Mouse (Mus musculus) adrenal gland, postnatal 25 days (tissue): ENCODE results near the gene Spen. TPM values are rescaled to one million over a fixed set of nuclear protein-coding genes. Genes with fewer than 3 reads are reported as not detected.

ENCODE experiments used
- DNase-seq: peaks from one replicate; pipeline ENCODE4 v3.0.0; 2021; ENCODE audit warnings: mixed read lengths
- total RNA-seq: library from RNA; stranded (reverse); gene quantifications from 2 replicates; pipeline ENCODE4 v1.2.3, GENCODE M21; 2021

Spen gene
- total RNA-seq, 1 experiment from 2014 or later = 79.4 TPM

DNA sequence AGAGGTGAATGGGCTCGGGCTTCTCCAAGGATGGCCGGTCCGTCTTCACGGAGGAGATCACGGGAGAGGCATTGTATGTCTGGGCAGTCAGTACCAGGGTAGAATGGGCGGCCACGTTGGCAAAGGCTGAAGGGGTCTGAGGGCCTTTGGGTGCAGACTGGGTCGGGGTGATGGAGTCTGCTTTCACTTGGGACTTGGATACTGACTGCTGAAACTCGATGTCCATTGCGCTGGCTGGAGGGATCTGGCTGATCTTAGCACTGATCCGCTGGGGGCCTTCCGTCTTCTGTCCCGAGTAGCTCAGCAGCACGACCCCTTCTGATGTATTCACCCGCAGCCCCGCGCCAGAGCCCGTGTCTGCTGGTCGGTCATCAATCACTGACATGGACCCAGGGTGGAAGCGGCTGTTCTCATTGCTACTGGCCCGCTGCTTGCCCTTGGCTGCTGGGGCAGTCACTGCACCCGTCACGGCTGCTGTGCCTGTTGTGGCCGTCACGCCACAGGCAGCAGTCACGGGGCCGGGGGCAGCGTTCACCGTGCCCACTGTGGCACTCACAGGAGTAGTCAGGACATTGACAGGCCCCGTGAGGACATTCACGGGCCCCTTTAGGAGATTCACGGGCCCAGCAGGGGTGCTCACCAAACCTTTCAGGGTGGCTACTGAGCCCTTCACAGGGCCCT lies 65.6 kb downstream of the Spen start:
- no peak for DNase-seq

DNA sequence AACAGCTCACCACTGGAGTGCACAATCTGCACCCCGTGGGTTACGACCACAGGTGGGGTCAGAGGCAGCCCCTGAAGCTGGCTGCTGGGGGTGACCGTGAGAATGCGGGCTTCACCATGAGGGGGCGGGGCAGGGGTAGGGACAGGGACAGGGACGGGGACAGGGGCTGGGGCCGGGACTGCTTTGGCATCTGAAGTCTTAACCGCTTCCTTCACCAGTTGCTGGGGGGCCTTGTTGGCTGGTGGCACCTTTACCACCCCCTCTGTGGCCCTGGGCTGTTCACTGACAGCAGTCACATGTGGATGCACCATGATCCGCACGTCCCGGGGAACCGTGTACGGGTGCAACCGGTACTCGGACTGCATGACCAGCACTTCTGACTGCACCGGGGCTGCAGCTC lies 66.9 kb downstream of the Spen start:
- no peak for DNase-seq

DNA sequence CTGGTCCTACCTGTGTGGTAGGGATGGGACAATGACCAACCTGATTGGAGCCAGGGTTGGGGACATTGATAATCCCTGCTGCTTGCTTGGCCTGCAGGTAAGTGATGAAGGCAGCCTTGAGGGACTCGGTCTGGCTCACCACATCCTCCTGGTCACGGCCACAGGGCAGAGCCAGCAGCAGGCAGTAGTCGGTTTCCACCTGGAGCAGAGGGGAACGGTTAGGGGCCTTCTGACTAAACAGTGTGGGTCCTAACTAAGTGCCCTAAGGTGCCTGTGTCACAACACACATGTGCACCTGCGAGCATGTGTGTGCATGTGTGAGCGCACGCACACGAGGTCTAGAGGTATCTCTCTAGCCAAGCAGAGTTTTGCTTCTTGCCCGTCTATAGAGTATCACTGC lies 69.1 kb downstream of the Spen start:
- DNase-seq = no peak

DNA sequence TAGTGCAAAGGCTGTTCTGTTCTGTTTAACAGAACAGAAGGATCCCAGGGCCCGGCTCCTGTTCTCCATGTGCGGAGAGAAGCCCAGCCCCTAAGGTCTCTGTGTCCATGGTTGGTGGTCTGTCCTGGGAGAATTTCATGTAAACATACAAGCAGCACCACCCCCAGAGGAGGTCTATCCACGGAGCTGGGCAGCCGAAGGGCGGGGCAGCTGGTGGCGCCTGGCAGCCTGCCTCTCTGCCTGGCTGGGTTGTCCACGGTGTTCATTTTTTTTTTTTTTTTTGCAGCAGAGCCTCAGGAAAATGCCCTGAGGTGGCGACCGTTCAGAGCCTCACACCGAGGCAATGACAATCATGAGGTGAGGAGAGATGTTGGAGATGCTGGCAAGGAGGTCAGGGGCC lies 69.8 kb downstream of the Spen start:
- DNase-seq = no peak

DNA sequence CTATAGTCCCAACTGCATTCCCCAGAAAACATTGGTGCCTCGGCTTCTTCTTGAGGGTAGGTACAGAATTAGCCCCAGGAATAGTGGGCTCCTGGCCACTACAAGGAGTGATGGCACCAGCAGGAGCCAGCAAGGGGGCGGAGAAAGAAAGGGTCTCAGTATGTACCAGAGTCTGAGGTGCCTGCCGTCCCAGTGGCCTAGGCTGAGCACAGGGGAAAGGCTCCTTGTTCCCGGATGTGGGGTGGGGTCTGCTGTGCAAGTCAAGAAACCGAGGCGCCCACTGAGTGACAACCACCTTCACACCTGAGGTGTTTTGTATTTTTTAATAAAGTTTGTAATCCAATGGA lies 70.8 kb downstream of the Spen start:
- DNase-seq = no peak

DNA sequence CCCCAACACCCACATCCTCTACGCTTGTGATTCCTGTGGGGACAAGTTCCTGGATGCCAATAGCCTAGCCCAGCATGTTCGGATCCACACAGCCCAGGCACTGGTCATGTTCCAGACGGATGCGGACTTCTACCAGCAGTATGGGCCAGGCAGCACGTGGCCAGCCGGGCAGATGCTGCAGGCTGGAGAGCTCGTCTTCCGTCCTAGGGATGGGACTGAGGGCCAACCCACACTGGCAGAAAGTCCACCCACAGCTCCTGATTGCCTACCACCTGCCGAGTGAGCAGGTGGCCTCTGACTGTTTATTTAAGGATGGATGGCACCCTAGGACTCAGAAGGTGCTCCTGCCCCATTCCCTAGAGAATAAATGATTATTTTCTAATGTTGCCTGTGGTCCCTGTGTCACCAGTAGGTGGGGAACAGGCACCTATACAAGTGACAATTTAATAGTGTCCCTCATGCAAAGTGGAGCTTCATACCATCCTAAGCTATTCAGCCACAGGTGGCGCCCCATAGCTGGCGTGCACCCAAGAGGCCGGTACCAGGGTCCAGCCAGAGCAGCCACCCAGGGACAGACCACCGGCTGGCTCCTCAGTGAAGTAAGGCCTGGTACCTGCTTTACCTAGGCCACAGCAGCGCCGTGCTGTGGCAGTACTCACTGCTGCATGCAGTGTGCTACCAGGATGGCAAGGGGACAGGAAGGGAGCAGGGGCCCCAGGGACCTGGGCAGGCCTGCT lies 71.4 kb downstream of the Spen start:
- DNase-seq = no peak

DNA sequence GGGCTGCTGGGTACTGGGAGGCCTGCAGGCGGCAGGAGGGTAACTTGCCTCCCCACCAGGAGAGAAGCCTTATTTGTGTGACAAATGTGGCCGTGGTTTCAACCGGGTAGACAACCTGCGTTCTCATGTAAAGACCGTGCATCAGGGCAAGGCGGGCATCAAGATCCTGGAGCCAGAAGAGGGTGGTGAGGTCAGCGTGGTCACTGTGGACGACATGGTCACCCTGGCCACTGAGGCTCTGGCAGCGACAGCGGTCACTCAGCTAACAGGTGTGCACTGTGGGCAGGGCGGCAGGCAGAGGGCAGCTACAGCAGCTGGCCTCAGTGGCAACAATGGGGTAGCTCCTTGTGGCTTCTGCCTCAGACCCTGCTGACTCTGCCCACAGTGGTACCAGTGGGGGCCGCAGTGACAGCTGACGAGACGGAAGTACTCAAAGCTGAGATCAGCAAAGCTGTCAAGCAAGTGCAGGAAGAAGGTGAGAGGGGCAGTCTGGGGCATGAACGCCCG lies 72.1 kb downstream of the Spen start:
- no peak for DNase-seq

DNA sequence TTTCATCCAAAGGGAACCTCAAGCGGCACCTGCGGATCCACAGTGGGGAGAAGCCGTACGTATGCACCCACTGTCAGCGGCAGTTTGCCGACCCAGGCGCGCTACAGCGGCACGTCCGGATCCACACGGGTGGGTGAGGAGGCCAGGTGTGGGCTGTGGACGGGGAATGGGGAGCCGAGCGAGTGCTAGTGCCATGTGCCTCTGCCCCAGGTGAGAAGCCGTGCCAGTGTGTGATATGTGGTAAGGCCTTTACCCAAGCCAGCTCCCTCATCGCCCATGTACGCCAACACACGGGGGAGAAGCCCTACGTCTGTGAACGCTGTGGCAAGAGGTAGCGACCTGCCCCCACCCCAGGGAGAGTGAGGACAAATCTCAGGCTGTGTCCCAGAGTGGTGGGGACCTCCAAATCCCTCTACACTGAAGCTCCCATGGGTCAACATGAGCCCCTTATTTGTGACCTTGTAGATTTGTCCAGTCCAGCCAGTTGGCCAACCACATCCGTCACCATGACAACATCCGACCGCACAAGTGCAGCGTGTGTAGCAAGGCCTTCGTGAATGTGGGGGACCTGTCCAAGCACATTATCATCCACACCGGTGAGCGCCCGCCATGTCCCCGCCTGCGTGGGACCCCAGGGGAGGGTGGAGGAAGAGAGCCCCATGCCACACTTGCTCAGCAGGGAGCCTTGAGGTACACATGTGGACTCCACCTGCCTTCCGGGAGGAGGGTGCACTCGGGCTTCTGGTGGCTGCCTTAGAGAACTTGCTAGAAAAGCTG lies 72.7 kb downstream of the Spen start:
- DNase-seq = no peak

DNA sequence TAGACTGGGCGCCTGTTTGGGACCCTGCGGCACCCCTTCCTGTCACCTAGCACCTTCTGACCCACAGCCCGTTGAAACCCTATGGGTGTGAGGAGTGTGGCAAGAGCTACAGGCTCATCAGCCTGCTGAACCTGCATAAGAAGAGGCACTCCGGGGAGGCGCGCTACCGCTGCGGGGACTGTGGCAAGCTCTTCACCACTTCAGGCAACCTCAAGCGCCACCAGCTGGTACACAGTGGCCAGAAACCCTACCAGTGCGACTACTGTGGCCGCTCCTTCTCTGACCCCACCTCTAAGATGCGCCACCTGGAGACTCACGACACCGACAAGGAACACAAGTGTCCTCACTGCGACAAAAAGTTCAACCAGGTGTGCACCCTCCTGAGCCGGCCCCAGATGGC lies 73.7 kb downstream of the Spen start:
- no peak for DNase-seq

DNA sequence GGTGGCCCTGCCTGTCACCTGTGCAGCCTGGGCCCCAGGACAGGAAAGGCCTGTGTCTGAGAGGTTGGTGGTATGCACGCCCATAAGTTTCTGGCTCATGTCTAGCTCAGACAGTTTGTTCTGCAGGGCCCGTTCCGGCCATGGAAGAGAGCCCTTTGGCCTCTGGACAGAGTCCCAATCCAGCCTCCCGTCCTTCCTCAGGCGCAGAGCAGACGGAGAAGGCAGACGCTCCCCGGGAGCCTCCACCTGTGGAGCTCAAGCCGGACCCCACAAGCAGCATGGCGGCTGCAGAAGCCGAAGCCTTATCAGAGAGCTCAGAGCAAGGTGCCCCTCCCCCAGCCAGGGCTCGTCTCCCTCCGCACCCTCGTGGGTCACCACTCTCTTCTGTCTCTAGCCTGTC lies 74.9 kb downstream of the Spen start:
- no peak for DNase-seq

DNA sequence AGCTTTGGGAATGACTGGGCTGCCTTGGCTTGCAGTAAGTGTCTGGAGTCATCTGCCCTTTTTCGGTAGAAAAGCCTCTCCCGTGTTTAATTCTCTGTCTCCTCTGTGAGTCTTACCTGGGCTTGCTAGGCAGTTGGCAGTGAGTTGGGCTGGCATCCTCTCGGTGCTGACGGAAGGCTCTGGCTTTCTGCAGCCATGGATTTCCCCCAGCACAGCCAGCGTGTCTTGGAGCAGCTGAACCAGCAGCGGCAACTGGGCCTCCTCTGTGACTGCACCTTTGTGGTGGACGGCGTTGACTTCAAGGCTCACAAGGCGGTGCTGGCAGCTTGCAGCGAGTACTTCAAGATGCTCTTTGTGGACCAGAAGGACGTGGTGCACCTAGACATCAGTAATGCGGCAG lies 76.8 kb downstream of the Spen start:
- DNase-seq = no peak

DNA sequence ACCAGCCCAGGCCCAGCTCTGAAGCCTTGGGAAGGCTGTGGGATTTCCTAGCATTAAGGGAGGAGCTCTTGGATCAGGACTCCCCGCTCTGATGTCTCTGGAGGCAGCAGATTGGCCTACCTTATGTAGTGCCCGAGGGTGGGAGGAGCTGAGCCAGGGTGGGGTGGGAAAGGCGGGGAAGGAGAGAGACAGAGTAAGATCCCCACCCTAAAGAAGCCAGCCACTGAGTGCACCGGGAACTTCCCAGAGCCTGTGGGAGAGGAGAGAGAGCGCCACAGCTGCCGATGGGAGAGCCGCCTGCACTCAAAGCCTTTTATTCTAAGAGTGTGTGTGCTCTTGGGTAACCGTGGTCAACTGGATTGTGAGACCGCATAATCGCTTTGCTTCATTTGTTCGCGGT lies 77.3 kb downstream of the Spen start:
- DNase-seq = no peak

DNA sequence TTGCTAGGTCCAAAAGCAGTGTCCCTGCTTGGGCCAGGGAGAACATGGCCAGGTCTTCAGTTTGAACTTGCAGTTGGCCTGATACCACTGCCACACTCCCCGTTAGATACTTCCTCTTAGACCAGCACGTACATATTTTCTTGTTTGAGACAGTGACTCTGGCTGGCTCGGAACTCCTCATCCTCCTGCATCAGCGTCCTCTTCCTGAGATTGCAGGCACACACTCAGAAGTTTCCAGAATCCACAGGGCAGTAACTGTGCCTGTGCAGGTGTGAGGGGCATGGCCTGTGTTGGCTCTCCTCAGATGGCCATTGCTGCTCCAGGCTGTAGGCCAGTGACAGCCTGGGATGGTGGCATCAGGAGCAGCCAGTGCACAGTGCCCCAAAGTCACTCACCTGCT lies 77.9 kb downstream of the Spen start:
- no peak for DNase-seq

DNA sequence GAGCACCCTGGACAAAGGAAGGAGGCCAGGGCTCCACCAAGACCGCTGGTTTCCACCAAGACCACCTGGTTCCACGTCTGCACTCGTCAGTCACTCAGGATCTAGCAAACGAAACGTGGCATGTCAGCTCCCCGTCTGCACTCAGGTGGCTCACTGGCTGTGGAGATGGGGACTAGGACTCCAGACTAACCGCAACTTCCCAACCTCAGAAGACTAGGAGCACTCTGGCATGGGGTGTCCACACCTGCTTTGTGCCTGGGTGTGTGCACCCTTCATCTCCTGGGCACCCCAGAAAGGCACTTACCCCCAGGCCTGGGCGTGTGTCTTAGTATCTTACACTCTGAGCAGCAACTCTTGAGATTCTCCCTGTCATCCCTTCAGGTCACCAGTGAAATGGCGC lies 78.6 kb downstream of the Spen start:
- DNase-seq = no peak

DNA sequence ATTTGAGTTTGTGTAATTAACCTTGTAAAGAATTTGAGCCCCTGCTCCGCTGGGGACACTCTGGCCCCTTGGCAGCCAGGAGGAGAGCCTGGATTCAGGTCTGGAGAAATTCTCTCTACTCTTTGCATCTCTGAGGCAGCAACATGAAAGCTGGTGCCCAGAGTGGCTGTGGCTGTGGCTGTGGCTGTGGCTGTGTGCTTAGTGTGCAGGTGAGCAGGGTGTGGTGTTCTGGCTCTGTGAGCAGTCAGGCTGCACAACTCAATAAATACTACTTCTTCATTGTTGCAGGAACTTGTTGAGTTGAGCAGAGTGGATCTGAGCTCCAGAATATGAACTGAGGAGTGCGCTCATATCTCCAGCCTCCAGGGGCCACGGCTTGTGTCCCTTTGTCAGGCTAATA lies 79.5 kb downstream of the Spen start:
- no peak for DNase-seq

DNA sequence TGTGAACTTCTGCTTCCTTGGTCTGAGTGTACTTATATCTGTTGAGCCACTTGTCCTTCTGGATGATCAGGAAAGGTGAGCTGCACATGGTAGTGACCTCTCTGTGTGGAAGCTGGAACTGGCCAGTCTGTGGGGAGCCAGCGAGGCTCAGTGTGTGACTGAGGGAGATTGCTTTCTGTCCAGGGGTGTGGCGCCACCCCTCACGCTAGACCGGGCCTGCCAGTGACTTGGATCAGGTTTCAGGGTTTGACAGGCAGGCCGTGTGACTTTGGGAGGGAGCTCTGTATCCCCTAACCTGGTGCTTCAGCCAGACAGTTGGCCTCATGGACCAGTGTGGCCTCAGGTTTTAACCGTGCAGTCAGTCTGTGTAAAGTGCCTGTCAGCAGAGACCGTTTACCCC lies 80.2 kb downstream of the Spen start:
- DNase-seq = no peak

DNA sequence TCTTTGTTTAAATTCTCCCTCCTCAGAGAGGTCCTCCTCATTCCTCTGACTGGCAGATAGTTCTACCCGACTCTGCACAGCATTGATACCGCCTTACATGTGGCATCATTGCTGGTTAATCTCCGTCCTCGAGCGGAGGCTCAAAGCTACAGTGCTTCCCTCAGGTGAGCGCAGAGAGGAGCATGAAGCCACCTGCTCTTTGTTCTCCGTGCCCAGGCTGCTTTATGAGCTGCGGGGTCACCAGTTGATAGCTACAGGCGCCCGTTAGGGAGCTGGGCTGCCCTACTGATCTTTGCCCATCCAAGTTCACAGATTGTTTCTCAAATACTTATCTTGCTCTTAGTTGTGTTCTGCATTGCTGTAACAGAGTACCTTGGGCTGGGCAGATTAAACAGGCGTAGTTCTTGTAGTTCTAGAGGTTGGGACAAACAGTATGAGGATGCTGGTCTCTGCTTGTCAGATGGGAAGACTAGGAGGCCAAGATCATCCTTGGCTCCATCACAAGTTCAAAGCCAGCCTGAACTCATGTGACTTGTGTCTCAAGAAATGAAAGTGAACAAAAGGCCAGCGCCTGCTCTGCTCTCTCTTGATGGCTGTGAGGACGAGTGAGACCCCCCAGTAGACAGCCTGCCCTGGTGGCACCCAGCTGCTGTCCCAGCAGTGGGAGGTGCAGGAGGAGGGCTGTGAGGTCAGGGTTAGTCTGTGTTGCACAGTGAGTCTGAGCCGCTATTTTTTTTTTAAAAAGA lies 82.0 kb downstream of the Spen start:
- DNase-seq = no peak

DNA sequence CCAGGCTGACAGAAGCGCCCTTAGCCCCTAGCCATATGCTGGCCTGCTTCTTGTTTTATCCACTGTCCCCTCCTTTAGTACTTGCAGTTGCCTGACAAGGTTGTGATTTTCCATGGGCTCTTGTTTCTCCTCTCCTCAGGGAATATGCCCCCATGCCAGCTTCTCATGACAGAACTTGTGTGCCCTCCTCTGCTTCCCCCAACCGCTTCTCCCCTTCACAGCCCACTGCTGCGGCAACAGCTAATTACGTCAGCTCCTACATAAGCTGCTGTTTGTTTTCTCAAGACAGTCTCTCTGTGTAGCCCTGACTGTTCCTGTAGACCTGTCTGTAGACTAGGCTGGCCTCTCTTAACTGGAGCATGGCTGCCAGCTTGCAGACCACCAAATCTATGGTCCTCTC lies 82.9 kb downstream of the Spen start:
- DNase-seq = no peak

DNA sequence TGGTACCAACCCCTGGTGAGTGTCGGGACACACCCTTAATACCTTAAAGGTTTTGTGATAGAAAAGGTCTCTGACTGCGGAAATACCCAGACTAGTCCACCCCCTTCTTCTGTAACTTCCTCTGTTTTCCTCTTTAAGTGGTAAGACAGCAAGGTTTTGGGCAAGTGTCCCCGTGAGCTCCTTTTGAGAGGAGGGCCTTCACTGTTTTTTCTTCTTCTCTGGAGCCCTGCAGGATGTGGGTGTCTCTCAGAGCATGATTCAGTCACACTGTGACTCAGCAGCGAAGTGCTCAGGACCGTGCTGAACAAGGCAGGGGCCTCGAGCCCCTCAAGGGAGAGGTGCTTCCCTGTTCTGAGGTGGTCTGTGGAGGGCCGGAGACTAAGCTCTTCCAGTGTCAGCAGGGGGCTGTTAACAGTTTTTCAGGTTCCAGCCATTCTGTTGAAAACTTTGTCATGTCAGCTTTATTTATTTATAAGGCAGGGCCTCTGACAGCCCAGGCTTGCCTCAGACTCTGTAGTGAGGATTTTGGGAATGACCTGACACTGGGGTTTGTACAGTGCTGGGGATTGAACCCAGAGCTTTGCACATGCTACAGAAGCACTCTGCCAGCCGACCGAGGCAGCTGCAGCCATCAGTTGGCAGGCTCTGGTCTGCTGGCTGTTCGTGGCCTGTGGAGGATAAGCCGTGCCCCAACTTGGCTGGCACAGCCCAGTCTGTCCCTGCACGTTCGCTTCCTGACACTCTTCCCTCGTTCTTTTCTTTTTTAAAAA lies 83.6 kb downstream of the Spen start:
- DNase-seq = no peak

DNA sequence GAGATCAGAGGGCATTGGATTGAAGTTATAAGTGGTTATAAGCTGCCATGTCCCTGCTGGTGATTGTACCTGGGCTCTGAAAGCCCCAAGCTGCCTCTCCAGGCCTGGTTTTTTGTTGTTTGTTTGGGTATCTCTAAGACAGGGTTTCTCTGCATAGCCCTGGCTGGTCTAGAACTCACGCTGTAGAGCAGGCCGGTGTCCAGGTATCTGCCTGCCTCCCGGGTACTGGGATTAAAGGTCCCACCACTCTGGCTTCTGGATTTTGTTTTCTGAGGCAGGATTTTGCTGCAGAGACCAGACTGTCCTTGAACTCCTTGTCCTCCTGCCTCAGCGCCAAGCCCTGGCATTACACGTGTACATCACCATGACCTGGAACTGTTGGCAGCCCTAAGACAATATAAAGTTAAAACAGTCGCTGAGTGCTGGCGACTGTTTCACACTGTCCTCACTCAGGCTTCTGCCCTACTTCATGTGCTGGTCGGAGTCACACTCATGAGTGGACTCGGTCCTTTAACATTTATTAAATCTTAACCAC lies 86.4 kb downstream of the Spen start:
- no peak for DNase-seq

DNA sequence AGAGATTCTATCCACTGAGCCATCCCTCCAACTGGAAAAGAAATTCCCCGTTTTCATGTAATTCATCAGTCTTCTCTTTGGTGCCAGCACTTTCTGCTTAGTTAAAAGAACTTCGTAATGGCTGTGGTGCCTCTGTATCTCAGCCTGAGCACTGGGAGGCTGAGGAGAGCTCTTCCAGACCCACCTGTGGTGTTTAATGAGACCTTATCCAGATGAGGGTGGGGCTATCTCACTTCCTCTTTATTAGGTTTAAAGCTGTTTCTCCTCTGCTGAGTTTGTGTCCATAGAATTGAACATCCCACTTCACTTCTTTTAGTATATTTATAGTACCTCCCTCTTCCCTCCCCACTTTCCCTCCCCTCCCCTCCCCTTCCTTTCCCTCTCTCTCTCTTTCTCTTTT lies 87.1 kb downstream of the Spen start:
- DNase-seq = no peak

DNA sequence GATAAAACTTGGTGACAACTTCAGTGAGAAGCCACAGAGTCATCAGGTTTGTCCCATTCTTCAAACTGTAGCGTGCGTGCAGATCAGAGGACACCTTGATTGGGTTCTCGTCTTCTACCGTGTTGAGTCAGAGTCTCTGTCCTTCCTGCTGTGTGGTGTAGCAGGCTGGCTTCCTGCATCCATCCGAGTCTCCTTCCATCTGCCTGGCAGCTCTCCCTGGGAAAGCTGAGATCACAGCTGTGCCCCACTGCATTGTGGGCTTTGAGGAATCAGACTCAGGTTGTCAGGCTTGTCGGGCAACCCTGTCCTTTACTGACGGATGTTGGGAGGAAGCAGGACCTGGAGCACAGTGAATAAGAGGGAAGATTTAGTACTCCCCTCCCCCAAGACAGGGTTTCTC lies 92.2 kb downstream of the Spen start:
- no peak for DNase-seq
